9 mouse cellular contexts compared by ENCODE assay signal in the genomic region with DNA sequence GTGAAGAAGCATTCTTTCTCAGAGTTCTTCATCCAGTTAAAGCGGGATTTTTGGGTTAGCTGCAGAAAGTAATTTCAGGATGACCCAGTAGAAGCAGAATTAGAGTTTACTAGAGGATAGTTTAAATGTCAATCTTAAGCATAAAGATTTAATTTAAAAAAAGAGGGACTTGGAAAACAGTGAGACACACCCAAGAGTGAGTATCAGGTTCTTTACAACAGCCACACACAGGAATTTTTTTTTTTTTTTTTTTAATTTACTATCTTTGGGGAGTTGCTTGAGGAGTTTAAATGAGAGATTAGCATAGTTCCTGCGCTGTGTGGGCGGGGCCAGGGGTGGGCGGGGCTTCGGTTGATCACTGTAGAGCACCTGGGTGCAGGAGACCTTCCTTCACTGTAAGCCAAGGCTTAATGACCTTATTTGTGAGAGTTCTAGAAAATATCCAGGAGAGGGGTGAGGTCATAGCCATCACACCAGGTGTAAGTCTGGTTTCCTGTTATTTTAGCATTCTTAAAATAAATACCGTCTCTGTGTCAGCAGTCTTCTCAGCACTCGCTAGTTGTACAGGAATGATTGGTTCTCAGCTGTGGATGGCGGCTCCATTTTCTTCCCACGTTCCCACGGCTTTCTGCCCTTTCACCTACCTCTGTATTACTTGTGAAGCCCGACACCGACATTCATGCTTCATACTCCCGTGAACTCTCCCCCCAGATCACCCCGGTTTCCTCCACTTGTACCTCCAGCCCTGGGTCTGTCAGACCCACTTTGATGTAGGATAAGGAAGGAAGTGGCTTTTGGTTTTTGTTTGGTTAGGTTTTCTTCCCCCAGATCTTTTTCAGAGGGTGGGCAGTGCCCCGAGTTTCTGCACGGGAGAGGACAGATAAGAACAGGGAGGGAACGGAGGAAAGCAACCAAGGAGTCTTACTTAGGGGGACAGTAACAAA. TPM values are rescaled to one million over a fixed set of nuclear protein-coding genes. Genes with fewer than 3 reads are reported as not detected.
DNase-seq lines count a peak whose midpoint lies in the region; ATAC-seq lines count a peak whose summit lies in the region.
"Had no signal": no experiment of that assay in that cellular context is flagged by ENCODE, and none has a peak within 500 bp of the region (broad histone marks: within the 10 kb centered on the region; RNA-seq: fewer than 3 reads in every experiment).

No protein-coding gene starts in this region.

- intact Hi-C loops in gastrocnemius, postnatal 14 days (cut with DNase I; ENCODE audit: low total_unique reads), result no loop called here

- 0 out of 2 replicates have a peak, but pooled peaks cover 6% of the 10 kb centered on the region for H3K27me3 ChIP-seq in heart, embryonic 10.5 days (ENCODE audit: insufficient read depth, poor library complexity, severe bottlenecking)
- peaks cover 7% of the 10 kb centered on the region for H3K27me3 ChIP-seq in embryonic facial prominence, embryonic 13.5 days
- no peaks in the 10 kb centered on the region for H3K27me3 ChIP-seq in liver, embryonic 16.5 days (ENCODE audit: control insufficient read depth, insufficient read depth, low read depth, low read length)

- H3K36me3 ChIP-seq in heart, embryonic 10.5 days, result no peaks in the 10 kb centered on the region
- H3K36me3 ChIP-seq in embryonic facial prominence, embryonic 13.5 days, result no peaks in the 10 kb centered on the region
- H3K36me3 ChIP-seq in liver, embryonic 16.5 days (ENCODE audit: control insufficient read depth, insufficient read depth), result no peaks in the 10 kb centered on the region

- no peak for ATAC-seq in embryonic facial prominence, embryonic 13.5 days (ENCODE audit: insufficient number of reproducible peaks, insufficient read depth, low FRiP score, low TSS enrichment, low read depth)
- ATAC-seq in liver, embryonic 16.5 days (ENCODE audit: low read depth), result peak; percentile 88

- H3K4me3 ChIP-seq in heart, embryonic 10.5 days, result peak overlapping the region; percentile 45
- H3K4me3 ChIP-seq in embryonic facial prominence, embryonic 13.5 days, result no peak overlapping the region
- H3K4me3 ChIP-seq in liver, embryonic 16.5 days (ENCODE audit: low read depth, low read length), result peak overlapping the region; percentile 40

- 14% methylated on average over 17 of the region's 17 CpGs for WGBS in heart, embryonic 10.5 days
- WGBS in embryonic facial prominence, embryonic 13.5 days, result 28% methylated on average over 17 of the region's 17 CpGs
- 5% methylated on average over 17 of the region's 17 CpGs for WGBS in liver, embryonic 16.5 days (ENCODE audit: insufficient replicate concordance)

- no peak overlapping the region for H3K9ac ChIP-seq in embryonic facial prominence, embryonic 13.5 days
- H3K9ac ChIP-seq in liver, embryonic 16.5 days (ENCODE audit: low read depth, low read length), result peak overlapping the region; percentile 34

- no peak for DNase-seq in heart, embryonic 10.5 days (ENCODE audit: low spot score)
- DNase-seq in heart, postnatal 4 days, result no peak
- DNase-seq in B cell, adult 2 months, result peak; percentile 42 to 43
- no peak for DNase-seq in gastrocnemius, postnatal 14 days
- DNase-seq in ovary, adult 18-20 months (ENCODE audit: low spot score), result no peak
- no peak for DNase-seq in cerebellum, adult 18-20 months
- DNase-seq: kidney, adult 8-10 months had no signal

- 0 out of 2 replicates have a peak overlapping the region, but pooled peaks have one; percentile 17 for H3K27ac ChIP-seq in heart, embryonic 10.5 days
- no peak overlapping the region for H3K27ac ChIP-seq in embryonic facial prominence, embryonic 13.5 days
- no peak overlapping the region; the same call in 1 of the 2 replicates for H3K27ac ChIP-seq in liver, embryonic 16.5 days (ENCODE audit: low read length)

- H3K4me2 ChIP-seq in embryonic facial prominence, embryonic 13.5 days, result peak overlapping the region; percentile 33
- H3K4me2 ChIP-seq in liver, embryonic 16.5 days (ENCODE audit: low read depth, low read length), result peak overlapping the region; percentile 65

- H3K4me1 ChIP-seq in heart, embryonic 10.5 days, result peaks cover 16% of the 10 kb centered on the region
- peaks cover 8% of the 10 kb centered on the region; the same call in 1 of the 2 replicates for H3K4me1 ChIP-seq in embryonic facial prominence, embryonic 13.5 days
- H3K4me1 ChIP-seq in liver, embryonic 16.5 days (ENCODE audit: control insufficient read depth, low read depth, low read length), result peaks cover 15% of the 10 kb centered on the region

- H3K9me3 ChIP-seq in heart, embryonic 10.5 days, result no peaks in the 10 kb centered on the region
- no peaks in the 10 kb centered on the region for H3K9me3 ChIP-seq in embryonic facial prominence, embryonic 13.5 days
- H3K9me3 ChIP-seq in liver, embryonic 16.5 days (replicated peaks; ENCODE audit: control insufficient read depth, low read length), result no peaks in the 10 kb centered on the region

RNA-seq across cellular contexts. Expression of gene Tbc1d1, which starts 6.6 kb away (rescaled TPM):
- 38.3 and 44.2 TPM in 2 replicates for polyA plus RNA-seq in heart, embryonic 10.5 days (2016; fragmentation: Nextera tagmentation; extraction: Ambion mirVana)
- 10 to 100 TPM; 55.5 to 58.6 TPM for total RNA-seq in heart, postnatal 4 days (2021)
- 21.6 and 22.7 TPM in 2 replicates for polyA plus RNA-seq in embryonic facial prominence, embryonic 13.5 days (2015; fragmentation: Nextera tagmentation; extraction: Ambion mirVana)
- polyA plus RNA-seq in liver, embryonic 16.5 days (2015; fragmentation: Nextera tagmentation; extraction: Ambion mirVana), result 6.0 and 6.3 TPM in 2 replicates
- 10 to 100 TPM; 29.9 to 39.6 TPM for total RNA-seq in gastrocnemius, postnatal 14 days (2021)

RNA-seq across cellular contexts. Expression of gene Pgm2, which starts 56.7 kb away (rescaled TPM):
- polyA plus RNA-seq in heart, embryonic 10.5 days (2016; fragmentation: Nextera tagmentation; extraction: Ambion mirVana), result 21.1 and 27.8 TPM in 2 replicates
- total RNA-seq in heart, postnatal 4 days (2021), result 10 to 100 TPM; 13.2 to 14.5 TPM
- polyA plus RNA-seq in embryonic facial prominence, embryonic 13.5 days (2015; fragmentation: Nextera tagmentation; extraction: Ambion mirVana), result 32.0 and 35.7 TPM in 2 replicates
- polyA plus RNA-seq in liver, embryonic 16.5 days (2015; fragmentation: Nextera tagmentation; extraction: Ambion mirVana), result 12.8 and 16.1 TPM in 2 replicates
- total RNA-seq in gastrocnemius, postnatal 14 days (2021), result 1 to 10 TPM; 4.9 to 5.2 TPM

Comparison
In these comparisons a context has a peak if more than half of its experiments do, and no peak if none do; other contexts are left out.
1. DNase-seq: peak in B cell, adult 2 months (2 of 2); none in heart, embryonic 10.5 days (single experiment), heart, postnatal 4 days (single experiment), gastrocnemius, postnatal 14 days (single experiment), ovary, adult 18-20 months (single experiment) and cerebellum, adult 18-20 months (0 of 2).